Mouse (Mus musculus) kidney, embryonic 16.5 days (tissue): ENCODE data around the gene Ncoa1. TPM values are rescaled to one million over a fixed set of nuclear protein-coding genes. Genes with fewer than 3 reads are reported as not detected.

ENCODE experiments used
- ATAC-seq: fragments of 200-750 bp; cut with Nextera tagmentation; 2 replicates; pipeline ENCODE4 v1.8.0; 2017; ENCODE audit warnings: moderate TSS enrichment; ENCODE audit not compliant: low FRiP score, low TSS enrichment
- H3K27ac ChIP-seq: fragments of 300-500 bp; sonication (generic); 2 replicates; pipeline ENCODE4 v1.5.1; 2014; ENCODE audit warnings: low read length
- H3K27me3 ChIP-seq: fragments of 300-500 bp; sonication (generic); 2 replicates; pipeline ENCODE4 v1.6.1; 2014; ENCODE audit warnings: low read length, control low read depth, mixed read lengths; ENCODE audit not compliant: insufficient read depth
- H3K36me3 ChIP-seq: fragments of 300-500 bp; sonication (generic); 2 replicates; pipeline ENCODE4 v1.6.1; 2014; ENCODE audit warnings: low read length, control low read depth, mixed read lengths; ENCODE audit not compliant: insufficient read depth
- H3K4me1 ChIP-seq: fragments of 300-500 bp; sonication (generic); 2 replicates; pipeline ENCODE4 v1.6.1; 2014; ENCODE audit warnings: low read length, control low read depth, mixed read lengths; ENCODE audit not compliant: insufficient read depth
- H3K4me2 ChIP-seq: fragments of 300-500 bp; sonication (generic); replicated peaks from 2 replicates; pipeline ENCODE4 v1.6.1; 2014; ENCODE audit warnings: low read depth, low read length
- H3K4me3 ChIP-seq: fragments of 300-500 bp; sonication (generic); 2 replicates; pipeline ENCODE4 v1.5.1; 2014; ENCODE audit warnings: mild to moderate bottlenecking, low read length
- H3K9ac ChIP-seq: fragments of 300-500 bp; sonication (generic); replicated peaks from 2 replicates; pipeline ENCODE4 v1.6.1; 2014; ENCODE audit warnings: low read length
- H3K9me3 ChIP-seq: fragments of 300-500 bp; sonication (generic); 2 replicates; pipeline ENCODE4 v1.6.1; 2016; ENCODE audit warnings: low read length, control low read depth
- WGBS: fragments of 180-500 bp; shearing (Covaris S2); extraction: QIAGEN DNeasy Blood & Tissue Kit; methylation state at CpG from one replicate; pipeline ENCODE4 v1.1.7; 2014; 5-methylcytosine and 5-hydroxymethylcytosine counted together
- polyA plus RNA-seq: library from polyadenylated mRNA; unstranded; fragments of >200 nt; fragmentation: Nextera tagmentation; extraction: Ambion mirVana; gene quantifications from 2 replicates; pipeline ENCODE4 v1.2.1, GENCODE M21; 2015

The Ncoa1 gene
- polyA plus RNA-seq, 1 experiment from 2014 or later, result 6.6 TPM

DNA sequence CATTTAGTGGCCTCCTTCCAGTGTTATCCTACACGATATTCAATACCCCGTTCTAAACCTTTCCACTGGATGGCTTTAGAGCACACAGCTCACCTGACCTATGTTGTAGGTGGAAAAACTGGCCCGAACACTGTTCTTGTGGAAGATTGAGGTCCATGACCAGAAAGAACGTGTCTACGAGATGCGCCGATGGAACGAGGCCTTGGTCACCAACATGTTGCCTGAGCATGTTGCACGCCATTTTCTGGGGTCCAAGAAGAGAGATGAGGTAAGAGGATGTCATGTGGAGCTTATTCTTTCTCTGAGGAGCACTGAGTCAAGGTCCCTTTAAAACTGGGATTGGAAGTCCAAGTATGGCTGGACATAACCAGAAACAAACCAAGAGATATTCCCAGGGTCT is 267.8 kb downstream of the Ncoa1 start:
- H3K27me3 ChIP-seq, result no peaks in the 10 kb centered on the region
- peaks cover 44% of the 10 kb centered on the region for H3K36me3 ChIP-seq
- no peak overlapping the region for H3K27ac ChIP-seq
- WGBS, result 94% methylated on average over 9 of the region's 9 CpGs
- no peak overlapping the region for H3K4me2 ChIP-seq
- H3K9ac ChIP-seq, result no peak overlapping the region
- no peaks in the 10 kb centered on the region for H3K9me3 ChIP-seq
- H3K4me3 ChIP-seq, result no peak overlapping the region
- no peak for ATAC-seq
- H3K4me1 ChIP-seq, result no peaks in the 10 kb centered on the region

DNA sequence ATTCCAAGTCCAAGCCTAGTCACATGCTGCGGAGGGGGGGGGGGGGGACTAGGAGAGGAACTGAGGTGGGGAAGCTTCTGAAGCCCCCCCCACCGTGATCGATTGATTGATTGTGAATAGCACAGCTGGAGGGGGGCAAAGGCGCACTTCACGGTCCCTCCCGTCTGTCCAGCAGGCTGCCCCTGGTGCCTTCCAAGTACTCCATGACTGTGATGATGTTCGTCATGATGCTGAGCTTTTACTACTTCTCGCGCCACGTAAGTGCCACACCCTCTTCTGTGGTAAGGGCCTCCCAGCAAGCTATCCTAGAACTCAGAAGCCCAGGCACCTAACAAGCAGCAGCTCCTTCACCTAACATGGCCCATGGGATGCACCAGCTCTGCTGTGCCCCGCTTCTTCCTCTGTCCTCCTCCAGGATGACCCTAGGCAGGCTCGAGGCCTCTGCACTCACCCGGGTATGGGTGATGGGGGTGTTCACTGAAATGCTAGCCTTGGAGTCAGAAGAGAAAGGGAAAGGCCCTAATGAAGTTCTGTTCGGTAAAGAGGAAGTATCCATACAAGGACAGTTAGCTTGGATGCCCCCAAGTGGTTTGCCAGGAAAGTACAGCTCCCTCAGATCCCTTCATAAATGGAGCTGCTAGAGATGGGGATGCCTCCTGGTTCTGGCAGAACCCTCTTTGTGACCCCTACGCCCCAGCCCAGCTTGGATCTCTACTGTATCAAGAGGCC is 268.4 kb downstream of the Ncoa1 start:
- Histone ChIP-seq H3K9me3 (no peaks in the 10 kb centered on the region), H3K9ac (no peak overlapping the region), H3K4me1 (no peaks in the 10 kb centered on the region), H3K27me3 (no peaks in the 10 kb centered on the region), H3K4me3 (no peak overlapping the region), H3K27ac (no peak overlapping the region), H3K4me2 (no peak overlapping the region), H3K36me3 (peaks cover 38% of the 10 kb centered on the region)
- ATAC-seq, result no peak; the same call in 1 of the 2 replicates
- 80% methylated on average over 15 of the region's 15 CpGs for WGBS

- H3K4me2 ChIP-seq, result no peak overlapping the region
- no peak for ATAC-seq
- H3K4me1 ChIP-seq, result no peaks in the 10 kb centered on the region
- H3K4me3 ChIP-seq, result no peak overlapping the region
- H3K27me3 ChIP-seq, result no peaks in the 10 kb centered on the region
- H3K9me3 ChIP-seq, result no peaks in the 10 kb centered on the region
- 91% methylated on average over 11 of the region's 11 CpGs for WGBS
- H3K27ac ChIP-seq, result no peak overlapping the region
- H3K9ac ChIP-seq, result no peak overlapping the region
- peaks cover 27% of the 10 kb centered on the region for H3K36me3 ChIP-seq
Measured at GRCm38 (mm10) chr12:4206106-4206505, 270.9 kb downstream of the Ncoa1 start.

DNA sequence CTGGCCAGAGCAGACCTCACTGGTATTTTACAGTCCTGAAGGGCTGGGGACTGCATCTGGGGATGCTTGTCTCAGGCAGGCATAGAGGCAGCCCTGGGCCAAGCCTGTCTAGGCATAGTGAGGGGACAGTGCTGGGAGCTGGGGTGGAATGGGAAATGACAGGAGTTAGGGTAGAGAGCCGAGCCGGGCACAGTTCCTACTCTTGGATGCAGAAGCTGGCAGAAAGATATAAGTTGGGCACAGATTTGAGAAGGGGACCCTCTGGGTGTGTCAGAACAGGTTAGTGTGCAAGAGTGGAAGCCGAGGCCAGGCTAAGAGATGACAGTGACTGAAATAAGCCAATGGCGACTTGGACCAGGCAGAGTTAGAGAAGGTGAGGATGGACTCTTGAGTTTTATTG is 274.8 kb downstream of the Ncoa1 start:
- Histone ChIP-seq H3K9ac (no peak overlapping the region), H3K36me3 (peaks cover 22% of the 10 kb centered on the region), H3K27me3 (no peaks in the 10 kb centered on the region), H3K4me3 (no peak overlapping the region), H3K4me1 (no peaks in the 10 kb centered on the region), H3K9me3 (no peaks in the 10 kb centered on the region), H3K4me2 (no peak overlapping the region), H3K27ac (no peak overlapping the region)
- 92% methylated on average over 4 of the region's 4 CpGs for WGBS
- no peak for ATAC-seq

DNA sequence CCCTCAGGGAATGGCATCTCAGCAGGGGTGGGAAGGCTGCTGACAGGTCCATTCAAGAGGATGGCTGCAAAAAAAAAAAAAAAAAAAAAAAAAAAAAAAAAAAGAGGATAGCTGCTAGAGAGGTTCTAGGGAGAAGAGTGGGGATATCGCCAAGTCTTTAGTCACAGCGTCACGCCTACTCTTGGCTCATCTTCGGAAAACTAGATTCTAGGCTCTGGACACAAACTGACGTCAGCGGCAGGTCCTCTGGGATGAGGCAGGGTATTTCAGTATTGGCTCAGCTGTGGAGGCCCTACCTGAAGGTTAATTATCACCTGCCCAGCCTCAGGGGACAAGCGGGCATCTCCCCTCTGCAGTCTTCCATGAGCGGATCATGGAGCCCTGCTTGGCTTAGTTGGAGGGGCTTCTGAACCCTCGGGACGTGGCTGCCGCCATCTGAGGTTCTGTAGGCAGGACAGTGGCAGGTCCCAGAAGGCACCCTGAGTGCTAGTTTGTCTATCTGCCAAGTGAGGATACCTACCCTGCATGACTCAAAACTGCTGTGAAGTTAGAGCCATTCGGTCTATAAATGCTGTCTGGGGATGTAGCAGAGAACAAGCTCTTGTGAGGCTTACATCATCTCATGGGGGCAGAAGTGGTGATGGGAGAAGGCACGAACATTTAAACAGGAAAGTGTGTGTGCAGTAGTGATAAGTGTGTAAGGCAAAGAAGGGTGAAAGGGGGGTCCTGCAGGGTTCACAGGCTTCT is 275.4 kb downstream of the Ncoa1 start:
- 93% methylated on average over 13 of the region's 13 CpGs for WGBS
- Histone ChIP-seq H3K4me1 (no peaks in the 10 kb centered on the region), H3K4me2 (no peak overlapping the region), H3K4me3 (no peak overlapping the region), H3K27ac (no peak overlapping the region), H3K9me3 (no peaks in the 10 kb centered on the region), H3K27me3 (no peaks in the 10 kb centered on the region), H3K9ac (no peak overlapping the region), H3K36me3 (peaks cover 22% of the 10 kb centered on the region)
- no peak for ATAC-seq

DNA sequence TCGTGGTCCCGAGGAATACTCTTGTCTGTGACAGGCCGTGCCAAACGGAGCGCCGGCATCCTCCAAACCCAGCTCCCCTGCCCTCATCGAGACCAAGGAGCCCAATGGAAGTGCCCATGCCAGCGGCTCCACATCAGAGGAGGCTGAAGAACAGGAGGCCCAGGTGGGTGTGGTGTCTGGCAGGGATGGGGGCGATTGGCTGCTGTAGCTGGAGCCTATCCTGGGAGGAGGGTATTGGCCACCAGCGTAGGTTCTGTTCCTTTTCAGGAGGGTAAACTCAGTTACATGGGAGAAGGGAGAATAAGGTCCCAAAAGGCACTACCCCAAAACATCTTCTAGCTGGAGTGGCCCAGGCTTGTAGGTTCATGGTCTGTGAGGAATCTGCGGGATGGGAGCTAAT is 277.7 kb downstream of the Ncoa1 start:
- Histone ChIP-seq H3K36me3 (peaks cover 13% of the 10 kb centered on the region; the same call in 1 of the 2 replicates), H3K27ac (no peak overlapping the region), H3K4me1 (no peaks in the 10 kb centered on the region), H3K9me3 (no peaks in the 10 kb centered on the region), H3K4me3 (no peak overlapping the region), H3K27me3 (no peaks in the 10 kb centered on the region), H3K4me2 (no peak overlapping the region), H3K9ac (no peak overlapping the region)
- WGBS, result 96% methylated on average over 11 of the region's 11 CpGs
- no peak for ATAC-seq

GRCm38 (mm10) chr12:4198702-4199101 is 278.3 kb downstream of the Ncoa1 start:
- no peaks in the 10 kb centered on the region for H3K9me3 ChIP-seq
- 85% methylated on average over 4 of the region's 4 CpGs for WGBS

More at GRCm38 (mm10) chr12:4198702-4199101, 278.3 kb downstream of the Ncoa1 start:
- no peak overlapping the region for H3K4me2 ChIP-seq
- H3K9ac ChIP-seq, result no peak overlapping the region
- no peaks in the 10 kb centered on the region for H3K27me3 ChIP-seq
- peaks cover 13% of the 10 kb centered on the region; the same call in 1 of the 2 replicates for H3K36me3 ChIP-seq
- H3K4me3 ChIP-seq, result no peak overlapping the region
- ATAC-seq, result no peak
- H3K4me1 ChIP-seq, result peaks cover under 1% of the 10 kb centered on the region; the same call in 1 of the 2 replicates
- no peak overlapping the region for H3K27ac ChIP-seq

Other genes with a start within 250 kb of the Ncoa1 start
- gene Ptrhd1, start 243.2 kb downstream of the Ncoa1 start, polyA plus RNA-seq, result 7.1 and 7.8 TPM in 2 replicates
- gene Cenpo, start 242.9 kb downstream of the Ncoa1 start, polyA plus RNA-seq, result 14.0 and 15.7 TPM in 2 replicates
- 33.3 and 37.2 TPM in 2 replicates for gene Itsn2, start 115.5 kb upstream of the Ncoa1 start, polyA plus RNA-seq
- not detected in 2 replicates for gene Gm3625, start 115.7 kb upstream of the Ncoa1 start, polyA plus RNA-seq